Comparison of ENCODE assay signal across 8 mouse cellular contexts in the genomic region with DNA sequence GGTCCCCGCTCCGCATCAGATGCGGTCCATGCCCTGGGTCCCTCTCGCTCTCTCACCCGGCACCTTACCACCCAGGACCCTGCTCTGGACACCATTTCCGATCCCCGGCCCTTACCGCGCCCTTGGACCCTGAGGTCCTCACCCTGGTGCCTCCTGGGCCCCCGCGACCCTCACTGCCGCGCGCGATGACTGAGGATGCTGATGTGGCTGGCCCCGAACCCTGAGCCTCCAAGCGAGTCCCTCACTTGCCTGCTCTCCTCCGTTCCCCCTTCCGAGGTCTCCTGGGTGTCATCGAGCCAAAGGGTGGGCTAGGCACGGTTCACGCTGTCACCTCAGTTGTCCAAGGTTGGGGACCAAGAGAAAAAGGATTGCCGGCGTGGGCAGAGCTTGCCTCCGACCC. TPM values are rescaled to one million over a fixed set of nuclear protein-coding genes. Genes with fewer than 3 reads are reported as not detected.
DNase-seq lines count a peak whose midpoint lies in the region; ATAC-seq and TF ChIP-seq lines count a peak whose summit lies in the region.

No protein-coding gene starts in this region.

- H3K27ac ChIP-seq in lung, embryonic 15.5 days = no peak overlapping the region
- H3K27ac ChIP-seq in forebrain, embryonic 11.5 days (ENCODE audit: low read depth, low read length) = no peak overlapping the region
- peak overlapping the region; percentile 64; the same call in 1 of the 2 replicates for H3K27ac ChIP-seq in intestine, postnatal 0 days (ENCODE audit: low read depth, low read length)
- no peak overlapping the region for H3K27ac ChIP-seq in neural tube, embryonic 14.5 days (ENCODE audit: low read depth, low read length)
- no peak overlapping the region; the same call in 1 of the 2 replicates for H3K27ac ChIP-seq in cerebellum, adult 2 months (ENCODE audit: insufficient read depth, low read length)

- TF ChIP-seq CTCF in intestine, postnatal 0 days (IDR thresholded peaks at IDR 0.05; ENCODE audit: low read depth) = no peak
- no peak for TF ChIP-seq CTCF in cerebellum, adult 2 months (IDR thresholded peaks at IDR 0.05; ENCODE audit: borderline replicate concordance, insufficient read depth, low read depth, low read length)

- peak overlapping the region; percentile 89 for H3K4me2 ChIP-seq in lung, embryonic 15.5 days
- peak overlapping the region; percentile 56; the same call in 1 of the 2 replicates for H3K4me2 ChIP-seq in forebrain, embryonic 11.5 days (ENCODE audit: low read depth, low read length, severe bottlenecking)
- peak overlapping the region; percentile 91 for H3K4me2 ChIP-seq in intestine, postnatal 0 days (replicated peaks; ENCODE audit: low read depth)
- H3K4me2 ChIP-seq in neural tube, embryonic 14.5 days (ENCODE audit: low read depth, low read length) = peak overlapping the region; percentile 58

- H3K9me3 ChIP-seq in lung, embryonic 15.5 days = no peaks in the 10 kb centered on the region
- no peaks in the 10 kb centered on the region for H3K9me3 ChIP-seq in forebrain, embryonic 11.5 days (ENCODE audit: control insufficient read depth, low read length)
- no peaks in the 10 kb centered on the region for H3K9me3 ChIP-seq in intestine, postnatal 0 days (ENCODE audit: control insufficient read depth)
- no peaks in the 10 kb centered on the region for H3K9me3 ChIP-seq in neural tube, embryonic 14.5 days (ENCODE audit: control insufficient read depth, low read length)

- H3K4me3 ChIP-seq in lung, embryonic 15.5 days = peak overlapping the region; percentile 56
- peak overlapping the region; percentile 37 for H3K4me3 ChIP-seq in forebrain, embryonic 11.5 days (ENCODE audit: low read depth, low read length)
- H3K4me3 ChIP-seq in intestine, postnatal 0 days (ENCODE audit: low read depth, low read length) = peak overlapping the region; percentile 71
- H3K4me3 ChIP-seq in neural tube, embryonic 14.5 days (ENCODE audit: low read depth, low read length) = peak overlapping the region; percentile 40
- H3K4me3 ChIP-seq in cerebellum, adult 2 months (replicated peaks; ENCODE audit: insufficient read depth, low read depth, low read length) = no peak overlapping the region

- TF ChIP-seq POLR2A in cerebellum, adult 2 months (IDR thresholded peaks at IDR 0.05; ENCODE audit: borderline replicate concordance, insufficient read depth, low read length) = no peak

- 24% methylated on average over 25 of the region's 25 CpGs for WGBS in lung, embryonic 15.5 days
- 19% methylated on average over 25 of the region's 25 CpGs for WGBS in forebrain, embryonic 11.5 days
- WGBS in intestine, postnatal 0 days = 33% methylated on average over 25 of the region's 25 CpGs
- 32% methylated on average over 25 of the region's 25 CpGs for WGBS in neural tube, embryonic 14.5 days
- 35% methylated on average over 25 of the region's 25 CpGs for WGBS in cerebellum, adult 2 months

- peak overlapping the region; percentile 38; the same call in 1 of the 2 replicates for H3K9ac ChIP-seq in lung, embryonic 15.5 days
- peak overlapping the region; percentile 44; the same call in 1 of the 2 replicates for H3K9ac ChIP-seq in forebrain, embryonic 11.5 days (ENCODE audit: low read length)
- peak overlapping the region; percentile 74 for H3K9ac ChIP-seq in intestine, postnatal 0 days (ENCODE audit: low read depth, low read length)
- peak overlapping the region; percentile 39; the same call in 1 of the 2 replicates for H3K9ac ChIP-seq in neural tube, embryonic 14.5 days (replicated peaks; ENCODE audit: low read depth, low read length)

- ATAC-seq in lung, embryonic 15.5 days (ENCODE audit: borderline replicate concordance, extremely low read depth, low FRiP score, low TSS enrichment) = peak; percentile 17; the same call in 1 of the 2 replicates
- ATAC-seq in forebrain, embryonic 11.5 days (replicated peaks; ENCODE audit: low FRiP score) = no peak
- no peak; the same call in 1 of the 2 replicates for ATAC-seq in intestine, postnatal 0 days
- no peak for ATAC-seq in neural tube, embryonic 14.5 days (ENCODE audit: low read depth)

- no peak for DNase-seq in lung, postnatal 4 days
- no peak for DNase-seq in forebrain, embryonic 11.5 days (ENCODE audit: low spot score)
- no peak for DNase-seq in urinary bladder, postnatal 10 days (ENCODE audit: low spot score)
- DNase-seq in embryo, embryonic 9.5 days (ENCODE audit: extremely low spot score) = no peak
- DNase-seq in cerebellum, adult 2 months = no peak

- H3K4me1 ChIP-seq in lung, embryonic 15.5 days = peaks cover 8% of the 10 kb centered on the region; the same call in 1 of the 2 replicates
- no peaks in the 10 kb centered on the region for H3K4me1 ChIP-seq in forebrain, embryonic 11.5 days (replicated peaks; ENCODE audit: control insufficient read depth, insufficient read depth, low read length)
- no peaks in the 10 kb centered on the region; the same call in 1 of the 2 replicates for H3K4me1 ChIP-seq in intestine, postnatal 0 days (replicated peaks; ENCODE audit: control insufficient read depth, insufficient read depth, low read length)
- no peaks in the 10 kb centered on the region for H3K4me1 ChIP-seq in neural tube, embryonic 14.5 days (ENCODE audit: control insufficient read depth, insufficient read depth, low read length)
- peaks cover 3% of the 10 kb centered on the region; the same call in 1 of the 2 replicates for H3K4me1 ChIP-seq in cerebellum, adult 2 months (ENCODE audit: control insufficient read depth, insufficient read depth, low read length)

- H3K36me3 ChIP-seq in lung, embryonic 15.5 days = no peaks in the 10 kb centered on the region
- H3K36me3 ChIP-seq in forebrain, embryonic 11.5 days (ENCODE audit: control insufficient read depth, insufficient read depth, low read length) = no peaks in the 10 kb centered on the region
- H3K36me3 ChIP-seq in intestine, postnatal 0 days (ENCODE audit: control insufficient read depth, insufficient read depth) = no peaks in the 10 kb centered on the region; the same call in 1 of the 2 replicates
- H3K36me3 ChIP-seq in neural tube, embryonic 14.5 days (ENCODE audit: control insufficient read depth, insufficient read depth, low read length) = no peaks in the 10 kb centered on the region

- H3K27me3 ChIP-seq in lung, embryonic 15.5 days = peaks cover 49% of the 10 kb centered on the region
- H3K27me3 ChIP-seq in forebrain, embryonic 11.5 days (ENCODE audit: control insufficient read depth, insufficient read depth, low read length) = peaks cover 25% of the 10 kb centered on the region
- H3K27me3 ChIP-seq in intestine, postnatal 0 days (replicated peaks; ENCODE audit: control insufficient read depth, insufficient read depth, low read length) = 0 out of 2 replicates have a peak, but pooled peaks cover 2% of the 10 kb centered on the region
- H3K27me3 ChIP-seq in neural tube, embryonic 14.5 days (ENCODE audit: control insufficient read depth, insufficient read depth, low read length) = peaks cover 18% of the 10 kb centered on the region
- peaks cover 7% of the 10 kb centered on the region; the same call in 1 of the 2 replicates for H3K27me3 ChIP-seq in cerebellum, adult 2 months (ENCODE audit: control insufficient read depth, insufficient read depth, low read length)

RNA-seq across cellular contexts. Expression of a gene that starts 0.6 kb away (rescaled TPM):
- 2.4 and 2.5 TPM in 2 replicates for polyA plus RNA-seq in lung, embryonic 15.5 days (2015; fragmentation: Nextera tagmentation; extraction: Ambion mirVana)
- polyA plus RNA-seq in forebrain, embryonic 11.5 days (2014; fragmentation: Nextera tagmentation; extraction: Ambion mirVana) = 0.24 and 0.68 TPM in 2 replicates
- polyA plus RNA-seq in intestine, postnatal 0 days (2015; fragmentation: Nextera tagmentation; extraction: Ambion mirVana) = 11.7 and 11.9 TPM in 2 replicates
- 2.5 and 3.3 TPM in 2 replicates for polyA plus RNA-seq in neural tube, embryonic 14.5 days (2014; fragmentation: Nextera tagmentation; extraction: Ambion mirVana)
- polyA plus RNA-seq in cerebellum, adult 2 months (2012; rRNA removed) = 3.7 and 4.1 TPM in 2 replicates

RNA-seq across cellular contexts. Expression of a gene that starts 12.5 kb away (rescaled TPM):
- polyA plus RNA-seq in lung, embryonic 15.5 days (2015; fragmentation: Nextera tagmentation; extraction: Ambion mirVana) = 28.2 and 29.2 TPM in 2 replicates
- 31.8 and 32.1 TPM in 2 replicates for polyA plus RNA-seq in forebrain, embryonic 11.5 days (2014; fragmentation: Nextera tagmentation; extraction: Ambion mirVana)
- polyA plus RNA-seq in intestine, postnatal 0 days (2015; fragmentation: Nextera tagmentation; extraction: Ambion mirVana) = 15.0 and 16.3 TPM in 2 replicates
- polyA plus RNA-seq in neural tube, embryonic 14.5 days (2014; fragmentation: Nextera tagmentation; extraction: Ambion mirVana) = 22.3 and 22.9 TPM in 2 replicates
- 8.1 and 9.8 TPM in 2 replicates for polyA plus RNA-seq in cerebellum, adult 2 months (2012; rRNA removed)

RNA-seq across cellular contexts. Expression of a gene that starts 29.1 kb away (rescaled TPM):
- 9.6 and 11.7 TPM in 2 replicates for polyA plus RNA-seq in lung, embryonic 15.5 days (2015; fragmentation: Nextera tagmentation; extraction: Ambion mirVana)
- 3.0 and 3.3 TPM in 2 replicates for polyA plus RNA-seq in forebrain, embryonic 11.5 days (2014; fragmentation: Nextera tagmentation; extraction: Ambion mirVana)
- 8.9 and 9.1 TPM in 2 replicates for polyA plus RNA-seq in intestine, postnatal 0 days (2015; fragmentation: Nextera tagmentation; extraction: Ambion mirVana)
- 2.0 and 3.2 TPM in 2 replicates for polyA plus RNA-seq in neural tube, embryonic 14.5 days (2014; fragmentation: Nextera tagmentation; extraction: Ambion mirVana)
- 5.6 and 6.1 TPM in 2 replicates for polyA plus RNA-seq in cerebellum, adult 2 months (2012; rRNA removed)

RNA-seq across cellular contexts. Expression of a gene that starts 54.3 kb away (rescaled TPM):
- 51.6 and 54.1 TPM in 2 replicates for polyA plus RNA-seq in lung, embryonic 15.5 days (2015; fragmentation: Nextera tagmentation; extraction: Ambion mirVana)
- 63.1 and 73.7 TPM in 2 replicates for polyA plus RNA-seq in forebrain, embryonic 11.5 days (2014; fragmentation: Nextera tagmentation; extraction: Ambion mirVana)
- 20.7 and 21.3 TPM in 2 replicates for polyA plus RNA-seq in intestine, postnatal 0 days (2015; fragmentation: Nextera tagmentation; extraction: Ambion mirVana)
- 87.7 and 92.2 TPM in 2 replicates for polyA plus RNA-seq in neural tube, embryonic 14.5 days (2014; fragmentation: Nextera tagmentation; extraction: Ambion mirVana)
- polyA plus RNA-seq in cerebellum, adult 2 months (2012; rRNA removed) = 59.2 and 60.6 TPM in 2 replicates
